Mouse (Mus musculus) lung, postnatal 10 days (tissue): ENCODE measurements around the gene Clybl.

ENCODE experiments used
- DNase-seq: peaks from one replicate; pipeline ENCODE4 v3.0.0; 2021

Gene Clybl

DNA sequence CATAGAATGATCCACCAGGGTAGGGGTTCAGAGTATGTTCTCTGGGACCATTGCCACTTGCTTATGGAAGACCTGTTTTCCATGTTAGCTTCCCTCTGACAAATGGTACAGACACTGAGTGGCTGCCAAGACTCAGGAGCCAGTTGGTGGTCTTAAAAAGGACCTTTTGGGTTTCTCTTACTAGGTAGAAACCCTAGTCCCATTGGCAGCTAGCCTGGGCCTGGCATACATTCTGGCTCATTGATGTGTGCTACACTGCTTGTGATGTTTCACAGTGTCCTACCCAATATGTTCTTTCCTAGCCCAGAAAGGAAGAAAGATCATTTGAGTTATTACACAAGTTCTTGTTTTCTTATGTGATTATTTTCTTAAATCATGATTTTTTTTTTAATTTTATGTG is 69.8 kb downstream of the Clybl start:
- DNase-seq: no peak

- no peak for DNase-seq
Measured at GRCm38 (mm10) chr14:122255562-122256260, 74.2 kb downstream of the Clybl start.

- no peak for DNase-seq
Measured at GRCm38 (mm10) chr14:122256261-122256634, 74.7 kb downstream of the Clybl start.

DNA sequence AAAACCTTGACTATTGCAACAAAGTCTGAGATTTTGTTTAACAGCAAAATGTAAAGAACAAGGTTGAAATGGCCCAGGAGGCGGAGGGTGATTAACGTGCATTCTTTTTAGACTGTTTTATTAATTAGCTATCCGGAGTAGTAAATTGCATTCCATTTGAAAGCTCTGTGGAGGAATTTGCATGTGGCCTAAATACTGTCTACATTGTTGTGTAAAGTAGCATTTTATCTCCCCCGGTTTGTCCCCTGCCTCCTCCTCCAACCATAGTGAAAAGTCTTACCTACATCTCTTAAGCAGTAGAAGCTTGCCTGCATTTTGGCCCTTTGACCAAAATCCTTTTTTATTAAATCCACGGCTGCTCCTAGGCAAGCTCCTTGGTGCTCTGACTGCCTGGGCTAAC is 76.8 kb downstream of the Clybl start:
- no peak for DNase-seq

DNA sequence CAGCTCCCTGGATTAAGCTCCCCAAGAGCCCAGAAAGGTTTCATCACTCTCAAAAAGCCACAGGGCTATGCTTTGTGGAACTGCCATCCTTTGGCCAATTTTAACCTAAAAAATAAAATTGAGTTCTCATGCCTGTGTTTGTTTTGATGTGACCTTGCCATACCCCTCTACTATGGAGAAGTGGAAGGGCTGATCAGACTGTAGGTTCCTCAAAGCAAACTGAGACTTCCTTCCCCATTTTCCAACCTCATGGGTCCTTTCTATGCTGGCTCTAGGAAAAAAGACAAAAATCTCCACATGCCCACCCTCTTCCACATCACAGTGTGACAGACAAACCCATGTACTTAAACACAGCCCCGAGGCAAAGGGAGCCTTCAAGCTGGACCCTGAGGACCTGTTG is 79.7 kb downstream of the Clybl start:
- no peak for DNase-seq

DNA sequence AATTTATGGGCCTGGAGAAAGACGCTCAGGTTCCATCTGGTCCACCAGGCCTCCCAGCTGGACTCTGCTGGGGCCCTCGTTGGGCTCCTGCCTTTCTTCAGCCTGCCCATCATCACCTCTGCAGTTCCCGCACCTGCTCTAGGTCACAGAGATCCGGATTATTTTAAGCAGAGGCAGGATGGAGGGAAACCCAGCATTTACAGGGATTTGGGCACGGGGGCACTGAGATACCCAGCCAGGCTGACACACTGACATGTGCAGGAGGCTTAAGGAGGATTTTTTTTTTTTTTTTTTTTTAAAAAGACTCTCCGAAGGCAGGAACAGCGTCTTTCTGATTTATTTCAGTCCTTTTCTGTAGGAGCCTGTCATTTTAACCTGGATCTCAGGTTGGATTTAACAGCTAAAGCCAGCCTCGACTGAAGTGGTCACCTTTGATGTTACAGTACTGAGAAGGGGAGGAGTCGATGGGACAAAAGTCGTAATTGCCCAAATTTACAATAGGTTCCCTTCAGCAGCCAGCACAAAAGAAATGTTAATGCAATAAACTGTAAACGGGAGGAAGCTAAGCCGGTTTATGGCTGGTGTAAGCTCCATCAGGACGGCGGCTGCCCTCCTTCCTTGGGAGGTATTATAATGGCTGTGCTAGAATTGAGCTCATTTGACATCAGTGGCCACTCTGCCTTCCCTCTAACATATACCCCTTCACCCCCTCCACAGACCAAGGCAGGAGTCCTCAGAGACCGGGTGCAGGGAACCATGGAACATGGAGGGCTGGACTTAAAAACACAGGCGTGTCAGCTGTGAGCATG is 81.6 kb downstream of the Clybl start:
- DNase-seq: no peak

GRCm38 (mm10) chr14:122265214-122265613 is 83.7 kb downstream of the Clybl start:
- DNase-seq: no peak

- no peak for DNase-seq
Measured at GRCm38 (mm10) chr14:122267590-122267989, 86.1 kb downstream of the Clybl start.

DNA sequence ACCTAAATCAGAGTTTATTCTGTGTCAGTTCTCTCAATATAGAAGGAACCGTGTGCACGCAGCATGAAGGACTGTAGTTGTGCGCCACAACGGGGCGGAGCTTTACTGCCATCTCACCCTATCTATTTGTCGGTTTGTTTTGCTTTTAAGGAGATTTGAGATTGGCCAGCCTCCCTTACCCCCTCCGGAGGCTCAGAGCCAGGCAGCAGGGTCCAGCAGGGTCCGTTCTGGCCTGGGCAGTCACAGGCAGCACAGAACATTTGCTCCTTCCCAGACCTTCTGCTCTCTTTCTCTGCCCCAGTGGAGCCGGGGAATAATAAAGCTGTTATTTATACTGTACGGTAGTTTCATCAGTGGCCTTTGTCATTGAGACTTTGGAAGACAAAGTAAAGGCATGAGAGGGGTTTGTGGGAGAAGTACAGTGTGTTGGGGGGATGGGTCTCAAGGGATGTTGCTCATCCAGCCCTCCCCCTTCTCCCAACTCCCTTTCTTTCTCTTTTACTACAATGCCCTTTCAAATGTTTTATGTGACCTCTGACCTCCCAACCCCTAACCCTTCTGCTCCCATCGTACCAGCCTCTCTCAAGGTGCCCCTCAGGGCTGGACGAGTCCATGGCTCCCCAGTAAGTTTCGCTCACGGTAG is 89.7 kb downstream of the Clybl start:
- no peak for DNase-seq

DNA sequence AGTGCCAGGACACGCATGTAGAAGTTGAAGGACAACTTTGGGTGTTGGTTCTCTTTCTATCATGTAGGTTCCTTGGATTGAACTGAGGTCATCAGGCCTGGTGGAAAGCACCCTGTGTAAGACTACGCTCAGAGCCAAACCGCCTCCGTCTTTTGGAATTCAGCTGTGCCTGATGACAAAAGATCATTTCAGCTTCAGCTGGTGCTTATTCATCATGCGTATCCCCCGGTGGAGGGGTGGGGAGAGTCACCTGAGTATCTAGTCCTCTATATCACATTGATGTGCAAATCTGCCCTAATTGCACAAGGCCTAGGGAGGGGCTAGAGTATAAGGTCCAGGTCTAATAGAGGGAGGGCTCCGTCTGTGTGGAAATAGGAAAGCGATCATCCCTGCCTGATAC is 95.6 kb downstream of the Clybl start:
- no peak for DNase-seq

DNA sequence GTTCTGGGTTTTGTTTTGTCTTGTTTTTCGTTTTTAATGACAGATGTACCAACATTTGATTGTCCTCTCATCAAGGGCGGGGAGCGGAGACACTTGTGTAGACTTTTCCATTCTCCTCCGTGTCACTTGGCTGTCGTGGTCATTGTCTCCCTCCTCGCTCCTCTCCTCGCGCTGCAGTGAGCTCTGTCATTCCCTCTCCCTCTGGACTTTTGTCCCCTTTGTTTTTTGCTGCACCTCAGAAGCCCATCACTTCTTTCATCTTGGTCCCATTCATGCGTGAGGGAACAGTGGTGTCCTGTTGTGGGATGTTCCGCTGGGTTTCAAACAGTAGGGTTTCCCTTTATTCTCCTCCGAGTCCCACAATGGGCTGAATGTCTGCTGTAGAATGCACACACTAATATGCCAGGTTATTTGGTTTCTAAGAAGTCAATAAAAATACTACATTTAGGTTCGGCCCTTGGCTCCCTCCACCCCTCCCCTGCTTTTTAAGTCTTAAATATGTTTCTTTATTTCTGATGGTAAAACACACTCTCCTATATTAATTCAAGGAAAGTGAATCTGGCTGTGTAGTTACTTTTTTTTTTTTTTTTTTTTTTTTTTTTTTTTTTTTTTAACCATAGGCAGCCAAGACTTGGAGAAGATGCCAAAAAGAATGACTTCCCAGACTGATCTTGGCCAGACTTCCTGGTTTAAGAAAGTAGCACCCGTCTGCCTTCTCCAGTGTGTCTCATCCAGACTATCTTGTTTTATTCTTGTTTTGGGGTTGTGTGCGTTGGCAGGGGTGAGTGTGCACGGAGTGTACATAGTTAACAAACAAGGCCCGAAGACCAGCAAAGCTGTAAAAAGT is 98.2 kb downstream of the Clybl start:
- DNase-seq: no peak

GRCm38 (mm10) chr14:122280309-122281071 is 99.0 kb downstream of the Clybl start:
- DNase-seq: no peak

- DNase-seq: no peak
Measured at GRCm38 (mm10) chr14:122281072-122281634, 99.6 kb downstream of the Clybl start.

DNA sequence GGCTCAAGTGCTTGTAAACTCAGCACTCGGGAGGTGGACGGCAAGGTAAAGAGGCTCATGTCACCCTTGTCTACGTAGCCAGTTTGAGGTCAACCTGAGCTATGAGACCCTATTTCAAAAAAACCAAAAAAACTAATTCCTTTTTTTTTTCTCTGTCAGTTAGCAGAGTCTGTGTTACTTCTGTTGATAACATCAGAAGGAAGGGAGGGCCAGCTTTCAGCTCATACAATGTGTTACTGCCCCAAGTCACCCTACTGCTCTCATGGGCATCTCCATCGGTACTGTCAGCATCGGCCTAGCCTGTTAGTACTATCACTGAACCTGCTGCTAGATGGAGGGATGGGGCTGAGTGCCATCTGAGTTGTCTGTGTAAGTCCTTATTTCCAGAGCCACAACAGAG is 102.5 kb downstream of the Clybl start:
- DNase-seq: no peak

DNA sequence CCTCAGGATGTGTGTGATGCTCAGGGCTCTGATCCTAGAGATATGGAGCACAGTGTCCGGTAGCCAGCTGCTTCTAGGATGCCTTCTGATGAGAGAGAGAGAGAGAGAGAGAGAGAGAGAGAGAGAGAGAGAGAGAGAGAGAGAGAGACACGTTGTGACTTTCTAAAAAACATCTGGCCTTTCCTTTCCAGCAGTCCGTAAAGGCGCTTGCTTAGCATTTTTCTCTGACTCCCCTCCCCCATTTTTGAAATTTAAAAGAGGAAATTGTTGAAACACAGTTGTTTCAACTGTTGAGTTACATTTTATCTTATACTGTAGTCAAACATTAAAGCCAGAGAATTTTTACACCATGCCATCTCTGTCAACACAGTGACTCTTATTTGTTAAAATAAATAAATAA is 114.9 kb downstream of the Clybl start:
- no peak for DNase-seq

DNA sequence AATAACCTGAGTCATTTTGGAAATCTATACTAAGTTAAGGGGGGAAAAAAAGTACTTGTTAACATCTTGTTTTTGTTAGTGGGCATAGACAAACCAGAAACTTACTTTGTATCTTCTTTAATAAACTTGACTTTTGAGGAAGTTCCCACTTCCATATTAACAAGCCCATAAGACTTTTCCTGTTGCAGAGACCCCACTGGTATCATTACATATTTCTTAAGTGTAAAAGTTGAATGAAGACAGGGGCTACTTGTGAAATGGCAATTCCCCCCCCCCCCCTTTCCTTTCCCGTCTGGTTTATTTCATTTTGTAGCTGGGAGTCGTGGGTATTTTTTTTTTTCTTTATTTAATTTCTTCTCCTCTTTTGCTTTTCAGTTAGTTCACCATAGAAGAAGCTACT is 115.4 kb downstream of the Clybl start:
- no peak for DNase-seq

- no peak for DNase-seq
Measured at GRCm38 (mm10) chr14:122297386-122298109, 116.0 kb downstream of the Clybl start.

DNA sequence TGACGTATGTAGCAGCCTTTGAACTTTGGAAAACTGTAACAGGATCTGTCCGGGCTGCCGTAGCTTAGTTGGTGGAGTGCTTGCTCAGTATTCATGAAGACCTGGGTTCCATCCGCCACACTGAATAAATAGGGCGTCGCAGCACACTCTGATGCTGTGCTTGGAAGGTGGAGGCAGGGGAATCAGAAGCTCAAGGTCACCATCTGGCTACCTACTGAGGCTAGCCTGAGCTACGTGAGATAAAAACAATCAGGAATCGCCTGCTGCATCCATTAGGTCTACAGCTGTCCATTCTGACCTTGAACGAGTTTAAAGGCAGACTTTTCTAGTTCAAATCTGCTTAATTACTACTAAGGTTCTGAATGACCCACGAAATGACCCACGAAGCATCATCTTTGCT is 118.8 kb downstream of the Clybl start:
- DNase-seq: no peak

- DNase-seq: no peak
Measured at GRCm38 (mm10) chr14:122303821-122304220, 122.3 kb downstream of the Clybl start.

DNA sequence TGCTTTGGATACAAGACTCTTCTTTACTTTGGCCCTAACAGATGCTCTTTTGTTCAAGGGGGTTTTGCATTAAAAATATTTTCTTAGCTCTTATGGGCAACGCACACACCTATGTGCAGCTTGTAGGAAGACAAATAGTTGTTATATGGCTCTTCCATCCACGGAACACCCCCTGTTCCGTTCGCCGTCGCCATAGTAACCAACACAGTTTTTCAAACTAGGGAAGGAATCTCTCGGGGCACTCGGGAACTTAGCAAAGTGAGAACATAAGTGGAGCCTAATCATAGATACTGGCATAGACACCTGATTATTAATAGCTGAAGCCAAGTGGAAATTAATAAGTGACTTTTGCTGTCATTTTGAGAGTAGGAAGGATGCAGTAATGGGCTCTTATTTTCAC is 123.6 kb downstream of the Clybl start:
- no peak for DNase-seq

GRCm38 (mm10) chr14:122312415-122312814 is 130.9 kb downstream of the Clybl start:
- DNase-seq: no peak
